Mouse (Mus musculus): ENCODE results near the gene Fip1l1. TPM values are rescaled to one million over a fixed set of nuclear protein-coding genes. Genes with fewer than 3 reads are reported as not detected.

The Fip1l1 gene
- polyA plus RNA-seq, 1 experiment from 2014 or later, result 88.7 TPM

GRCm38 (mm10) chr5:74621691-74622470, 86.6 kb downstream of the Fip1l1 start:
- no peak for ATAC-seq (replicated peaks; ENCODE audit: low FRiP score)
- DNase-seq (ENCODE audit: low spot score), result no peak
- H3K27ac ChIP-seq (ENCODE audit: low read depth, low read length), result no peak overlapping the region
- no peak overlapping the region for H3K4me3 ChIP-seq (ENCODE audit: low read depth, low read length)
- no peaks in the 10 kb centered on the region for H3K27me3 ChIP-seq (replicated peaks; ENCODE audit: control insufficient read depth, insufficient read depth, low read length)
- H3K4me1 ChIP-seq (replicated peaks; ENCODE audit: control insufficient read depth, insufficient read depth, low read length), result 0 out of 2 replicates have a peak, but pooled peaks cover 2% of the 10 kb centered on the region
- H3K9me3 ChIP-seq (ENCODE audit: control insufficient read depth, low read length), result no peaks in the 10 kb centered on the region
- no peak overlapping the region for H3K4me2 ChIP-seq
- H3K36me3 ChIP-seq (ENCODE audit: control insufficient read depth, insufficient read depth, low read length), result no peaks in the 10 kb centered on the region
- 47% methylated on average over 7 of the region's 7 CpGs for WGBS
- no peak overlapping the region for H3K9ac ChIP-seq (ENCODE audit: low read depth, low read length)

- Histone ChIP-seq H3K4me3 (ENCODE audit: low read depth, low read length) (no peak overlapping the region), H3K36me3 (ENCODE audit: control insufficient read depth, insufficient read depth, low read length) (no peaks in the 10 kb centered on the region), H3K9me3 (ENCODE audit: control insufficient read depth, low read length) (no peaks in the 10 kb centered on the region), H3K27ac (ENCODE audit: low read depth, low read length) (no peak overlapping the region), H3K4me2 (no peak overlapping the region), H3K27me3 (replicated peaks; ENCODE audit: control insufficient read depth, insufficient read depth, low read length) (no peaks in the 10 kb centered on the region), H3K4me1 (replicated peaks; ENCODE audit: control insufficient read depth, insufficient read depth, low read length) (0 out of 2 replicates have a peak, but pooled peaks cover 2% of the 10 kb centered on the region), H3K9ac (ENCODE audit: low read depth, low read length) (no peak overlapping the region)
- ATAC-seq (replicated peaks; ENCODE audit: low FRiP score) (no peak), DNase-seq (ENCODE audit: low spot score) (no peak)
- 89% methylated on average over 14 of the region's 14 CpGs for WGBS
These were observed 88.2 kb downstream of the Fip1l1 start for GRCm38 (mm10) chr5:74623316-74624000.

DNA sequence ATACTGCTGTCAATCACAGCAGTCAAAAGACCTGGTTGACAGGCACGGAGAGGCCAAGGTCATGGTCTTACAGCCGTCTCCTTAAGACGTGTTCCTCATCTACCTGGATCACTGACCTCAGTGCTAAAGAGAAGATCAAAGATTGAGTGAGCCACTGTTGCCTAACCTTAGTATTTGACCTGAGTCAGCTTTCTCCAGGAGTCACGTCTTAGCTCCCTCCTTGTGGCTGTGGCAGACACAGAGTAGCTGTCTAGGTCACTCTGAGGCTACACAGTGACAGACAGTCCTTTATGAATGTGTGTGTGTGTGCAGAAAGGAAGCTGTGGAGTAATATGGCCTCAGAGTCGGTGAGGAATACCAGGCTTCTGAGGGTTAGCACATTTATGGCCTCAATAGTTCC, 89.1 kb downstream of the Fip1l1 start:
- Histone ChIP-seq H3K27me3 (replicated peaks; ENCODE audit: control insufficient read depth, insufficient read depth, low read length) (no peaks in the 10 kb centered on the region), H3K9ac (ENCODE audit: low read depth, low read length) (no peak overlapping the region), H3K4me2 (no peak overlapping the region), H3K27ac (ENCODE audit: low read depth, low read length) (no peak overlapping the region), H3K9me3 (ENCODE audit: control insufficient read depth, low read length) (no peaks in the 10 kb centered on the region), H3K36me3 (ENCODE audit: control insufficient read depth, insufficient read depth, low read length) (no peaks in the 10 kb centered on the region), H3K4me3 (ENCODE audit: low read depth, low read length) (no peak overlapping the region), H3K4me1 (replicated peaks; ENCODE audit: control insufficient read depth, insufficient read depth, low read length) (0 out of 2 replicates have a peak, but pooled peaks cover 2% of the 10 kb centered on the region)
- DNase-seq (ENCODE audit: low spot score), result no peak
- WGBS, result 54% methylated on average over 5 of the region's 5 CpGs
- ATAC-seq (replicated peaks; ENCODE audit: low FRiP score), result no peak

DNA sequence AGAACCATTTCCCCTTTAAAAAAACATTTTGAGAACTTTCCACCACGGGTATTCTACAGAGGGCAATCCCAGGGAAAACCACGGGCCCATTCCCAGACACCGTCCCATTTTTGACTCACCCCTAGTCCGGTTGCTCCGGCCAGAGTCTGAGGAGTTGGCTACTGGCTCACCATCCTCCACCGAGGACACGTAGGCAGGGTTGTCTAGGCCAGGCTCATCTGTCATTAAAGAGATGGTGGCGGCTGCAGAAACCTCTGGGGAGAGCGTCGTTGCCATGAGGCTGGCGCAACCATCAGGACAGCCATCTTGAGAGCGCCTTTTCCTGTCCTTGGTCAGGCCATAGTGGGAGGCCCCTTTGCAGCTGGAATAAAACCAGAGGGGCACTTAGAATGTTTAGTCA, 92.8 kb downstream of the Fip1l1 start:
- no peak overlapping the region for H3K4me2 ChIP-seq
- ATAC-seq (replicated peaks; ENCODE audit: low FRiP score) (no peak), DNase-seq (ENCODE audit: low spot score) (no peak)
- no peaks in the 10 kb centered on the region for H3K9me3 ChIP-seq (ENCODE audit: control insufficient read depth, low read length)
- no peaks in the 10 kb centered on the region for H3K4me1 ChIP-seq (replicated peaks; ENCODE audit: control insufficient read depth, insufficient read depth, low read length)
- H3K27ac ChIP-seq (ENCODE audit: low read depth, low read length), result no peak overlapping the region
- H3K36me3 ChIP-seq (ENCODE audit: control insufficient read depth, insufficient read depth, low read length), result no peaks in the 10 kb centered on the region
- H3K9ac ChIP-seq (ENCODE audit: low read depth, low read length), result no peak overlapping the region
- H3K27me3 ChIP-seq (replicated peaks; ENCODE audit: control insufficient read depth, insufficient read depth, low read length), result no peaks in the 10 kb centered on the region
- no peak overlapping the region for H3K4me3 ChIP-seq (ENCODE audit: low read depth, low read length)
- 86% methylated on average over 12 of the region's 12 CpGs for WGBS

- Histone ChIP-seq H3K4me3 (ENCODE audit: low read depth, low read length) (no peak overlapping the region), H3K9ac (ENCODE audit: low read depth, low read length) (no peak overlapping the region), H3K27me3 (replicated peaks; ENCODE audit: control insufficient read depth, insufficient read depth, low read length) (no peaks in the 10 kb centered on the region), H3K36me3 (ENCODE audit: control insufficient read depth, insufficient read depth, low read length) (no peaks in the 10 kb centered on the region), H3K4me1 (replicated peaks; ENCODE audit: control insufficient read depth, insufficient read depth, low read length) (no peaks in the 10 kb centered on the region), H3K27ac (ENCODE audit: low read depth, low read length) (no peak overlapping the region), H3K4me2 (no peak overlapping the region), H3K9me3 (ENCODE audit: control insufficient read depth, low read length) (no peaks in the 10 kb centered on the region)
- no peak for ATAC-seq (replicated peaks; ENCODE audit: low FRiP score)
- 65% methylated on average over 17 of the region's 17 CpGs for WGBS
- no peak for DNase-seq (ENCODE audit: low spot score)
These were observed 97.3 kb downstream of the Fip1l1 start for GRCm38 (mm10) chr5:74632369-74633114.

DNA sequence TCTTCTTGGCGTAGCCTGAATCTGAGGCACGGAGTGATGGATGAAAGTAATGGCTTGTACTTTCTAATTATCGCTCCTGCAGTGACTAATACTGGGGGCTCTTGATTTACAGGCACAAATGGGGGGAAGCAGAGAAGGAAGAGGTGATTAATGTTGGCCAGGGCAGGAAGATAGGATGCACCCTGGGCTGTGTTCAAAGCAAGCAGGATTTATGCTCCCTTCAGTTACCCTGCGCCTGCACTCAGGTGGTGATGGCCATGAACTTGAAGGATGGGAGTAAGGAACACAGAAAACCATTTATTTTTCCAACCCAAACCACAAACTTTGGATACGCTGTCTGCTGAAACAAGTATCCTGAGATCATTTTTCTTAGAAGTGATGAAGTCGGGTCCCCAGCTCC, 98.2 kb downstream of the Fip1l1 start:
- no peak for ATAC-seq (replicated peaks; ENCODE audit: low FRiP score)
- Histone ChIP-seq H3K27ac (ENCODE audit: low read depth, low read length) (no peak overlapping the region), H3K4me2 (no peak overlapping the region), H3K27me3 (replicated peaks; ENCODE audit: control insufficient read depth, insufficient read depth, low read length) (no peaks in the 10 kb centered on the region), H3K9ac (ENCODE audit: low read depth, low read length) (no peak overlapping the region), H3K4me3 (ENCODE audit: low read depth, low read length) (no peak overlapping the region), H3K4me1 (replicated peaks; ENCODE audit: control insufficient read depth, insufficient read depth, low read length) (no peaks in the 10 kb centered on the region), H3K9me3 (ENCODE audit: control insufficient read depth, low read length) (no peaks in the 10 kb centered on the region), H3K36me3 (ENCODE audit: control insufficient read depth, insufficient read depth, low read length) (no peaks in the 10 kb centered on the region)
- WGBS, result 71% methylated on average over 6 of the region's 6 CpGs
- no peak for DNase-seq (ENCODE audit: low spot score)

GRCm38 (mm10) chr5:74634391-74634790, 99.1 kb downstream of the Fip1l1 start:
- H3K27ac ChIP-seq (ENCODE audit: low read depth, low read length), result no peak overlapping the region
- H3K9ac ChIP-seq (ENCODE audit: low read depth, low read length), result no peak overlapping the region
- 69% methylated on average over 3 of the region's 3 CpGs for WGBS
- no peaks in the 10 kb centered on the region for H3K27me3 ChIP-seq (replicated peaks; ENCODE audit: control insufficient read depth, insufficient read depth, low read length)
- no peak for ATAC-seq (replicated peaks; ENCODE audit: low FRiP score)
- H3K4me1 ChIP-seq (replicated peaks; ENCODE audit: control insufficient read depth, insufficient read depth, low read length), result no peaks in the 10 kb centered on the region
- no peak overlapping the region for H3K4me2 ChIP-seq
- H3K4me3 ChIP-seq (ENCODE audit: low read depth, low read length), result no peak overlapping the region
- no peaks in the 10 kb centered on the region for H3K36me3 ChIP-seq (ENCODE audit: control insufficient read depth, insufficient read depth, low read length)
- H3K9me3 ChIP-seq (ENCODE audit: control insufficient read depth, low read length), result no peaks in the 10 kb centered on the region
- no peak for DNase-seq (ENCODE audit: low spot score)

GRCm38 (mm10) chr5:74639516-74639915, 104.3 kb downstream of the Fip1l1 start:
- DNase-seq (ENCODE audit: low spot score) (no peak), ATAC-seq (replicated peaks; ENCODE audit: low FRiP score) (no peak)
- H3K27me3 ChIP-seq (replicated peaks; ENCODE audit: control insufficient read depth, insufficient read depth, low read length), result no peaks in the 10 kb centered on the region
- H3K4me2 ChIP-seq, result no peak overlapping the region
- no peak overlapping the region for H3K27ac ChIP-seq (ENCODE audit: low read depth, low read length)
- WGBS, result 85% methylated on average over 6 of the region's 6 CpGs
- H3K9ac ChIP-seq (ENCODE audit: low read depth, low read length), result no peak overlapping the region
- no peaks in the 10 kb centered on the region for H3K4me1 ChIP-seq (replicated peaks; ENCODE audit: control insufficient read depth, insufficient read depth, low read length)
- H3K36me3 ChIP-seq (ENCODE audit: control insufficient read depth, insufficient read depth, low read length), result no peaks in the 10 kb centered on the region
- no peak overlapping the region for H3K4me3 ChIP-seq (ENCODE audit: low read depth, low read length)
- no peaks in the 10 kb centered on the region for H3K9me3 ChIP-seq (ENCODE audit: control insufficient read depth, low read length)

Measured in liver, embryonic 11.5 days (tissue).